Mouse (Mus musculus): ENCODE data around the gene Lamp2. TPM values are rescaled to one million over a fixed set of nuclear protein-coding genes. Genes with fewer than 3 reads are reported as not detected.
A peak's percentile ranks its signal among the peaks of the same experiment; 100 is the strongest.

The Lamp2 gene
- polyA plus RNA-seq, 1 experiment: 727 TPM

GRCm38 (mm10) chrX:38438147-38438791, 18.0 kb downstream of the Lamp2 start:
- Histone ChIP-seq H3K4me3 (ENCODE audit: insufficient read depth, low read length) (no peak overlapping the region), H3K4me1 (ENCODE audit: control insufficient read depth, insufficient read depth, low read length) (peaks cover 23% of the 10 kb centered on the region), H3K27ac (ENCODE audit: insufficient read depth, low read depth, low read length) (no peak overlapping the region)
- TF ChIP-seq CTCF (IDR thresholded peaks at IDR 0.05; ENCODE audit: low read depth, low read length) (peak; percentile 35), POLR2A (IDR thresholded peaks at IDR 0.05; ENCODE audit: borderline replicate concordance, low read depth, low read length) (no peak)

- TF ChIP-seq POLR2A (IDR thresholded peaks at IDR 0.05; ENCODE audit: borderline replicate concordance, low read depth, low read length): no peak
- no peak for TF ChIP-seq CTCF (IDR thresholded peaks at IDR 0.05; ENCODE audit: low read depth, low read length)
Measured at GRCm38 (mm10) chrX:38429455-38429854, 26.8 kb downstream of the Lamp2 start.

GRCm38 (mm10) chrX:38428818-38429440, 27.3 kb downstream of the Lamp2 start:
- H3K4me1 ChIP-seq (ENCODE audit: control insufficient read depth, insufficient read depth, low read length): peaks cover 7% of the 10 kb centered on the region
- H3K27ac ChIP-seq (ENCODE audit: insufficient read depth, low read depth, low read length): no peak overlapping the region

More at GRCm38 (mm10) chrX:38429455-38429854, 26.8 kb downstream of the Lamp2 start:
- Histone ChIP-seq H3K27ac (ENCODE audit: insufficient read depth, low read depth, low read length) (no peak overlapping the region), H3K4me1 (ENCODE audit: control insufficient read depth, insufficient read depth, low read length) (peaks cover 7% of the 10 kb centered on the region), H3K4me3 (ENCODE audit: insufficient read depth, low read length) (no peak overlapping the region)

GRCm38 (mm10) chrX:38426043-38426442, 30.2 kb downstream of the Lamp2 start:
- Histone ChIP-seq H3K27ac (ENCODE audit: insufficient read depth, low read depth, low read length) (no peak overlapping the region), H3K4me1 (ENCODE audit: control insufficient read depth, insufficient read depth, low read length) (peaks cover 4% of the 10 kb centered on the region), H3K4me3 (ENCODE audit: insufficient read depth, low read length) (no peak overlapping the region)
- no peak for TF ChIP-seq CTCF (IDR thresholded peaks at IDR 0.05; ENCODE audit: low read depth, low read length)
- no peak for TF ChIP-seq POLR2A (IDR thresholded peaks at IDR 0.05; ENCODE audit: borderline replicate concordance, low read depth, low read length)

More at GRCm38 (mm10) chrX:38428818-38429440, 27.3 kb downstream of the Lamp2 start:
- TF ChIP-seq POLR2A (IDR thresholded peaks at IDR 0.05; ENCODE audit: borderline replicate concordance, low read depth, low read length) (no peak), CTCF (IDR thresholded peaks at IDR 0.05; ENCODE audit: low read depth, low read length) (no peak)
- H3K4me3 ChIP-seq (ENCODE audit: insufficient read depth, low read length): no peak overlapping the region

- TF ChIP-seq POLR2A (IDR thresholded peaks at IDR 0.05; ENCODE audit: borderline replicate concordance, low read depth, low read length) (no peak), CTCF (IDR thresholded peaks at IDR 0.05; ENCODE audit: low read depth, low read length) (no peak)
Measured at GRCm38 (mm10) chrX:38423096-38423495, 33.2 kb downstream of the Lamp2 start.

GRCm38 (mm10) chrX:38422396-38422795, 33.9 kb downstream of the Lamp2 start:
- no peak overlapping the region for H3K4me3 ChIP-seq (ENCODE audit: insufficient read depth, low read length)
- no peak overlapping the region for H3K27ac ChIP-seq (ENCODE audit: insufficient read depth, low read depth, low read length)
- TF ChIP-seq CTCF (IDR thresholded peaks at IDR 0.05; ENCODE audit: low read depth, low read length): no peak
- no peak for TF ChIP-seq POLR2A (IDR thresholded peaks at IDR 0.05; ENCODE audit: borderline replicate concordance, low read depth, low read length)
- H3K4me1 ChIP-seq (ENCODE audit: control insufficient read depth, insufficient read depth, low read length): no peaks in the 10 kb centered on the region

More at GRCm38 (mm10) chrX:38423096-38423495, 33.2 kb downstream of the Lamp2 start:
- H3K4me3 ChIP-seq (ENCODE audit: insufficient read depth, low read length): no peak overlapping the region
- no peak overlapping the region for H3K27ac ChIP-seq (ENCODE audit: insufficient read depth, low read depth, low read length)
- H3K4me1 ChIP-seq (ENCODE audit: control insufficient read depth, insufficient read depth, low read length): no peaks in the 10 kb centered on the region

GRCm38 (mm10) chrX:38403879-38404278, 52.4 kb downstream of the Lamp2 start:
- Histone ChIP-seq H3K4me3 (ENCODE audit: insufficient read depth, low read length) (no peak overlapping the region), H3K27ac (ENCODE audit: insufficient read depth, low read depth, low read length) (no peak overlapping the region), H3K4me1 (ENCODE audit: control insufficient read depth, insufficient read depth, low read length) (peaks cover 16% of the 10 kb centered on the region)
- TF ChIP-seq CTCF (IDR thresholded peaks at IDR 0.05; ENCODE audit: low read depth, low read length) (no peak), POLR2A (IDR thresholded peaks at IDR 0.05; ENCODE audit: borderline replicate concordance, low read depth, low read length) (no peak)

GRCm38 (mm10) chrX:38402981-38403380, 53.3 kb downstream of the Lamp2 start:
- no peak overlapping the region for H3K27ac ChIP-seq (ENCODE audit: insufficient read depth, low read depth, low read length)
- H3K4me1 ChIP-seq (ENCODE audit: control insufficient read depth, insufficient read depth, low read length): peaks cover 16% of the 10 kb centered on the region
- TF ChIP-seq POLR2A (IDR thresholded peaks at IDR 0.05; ENCODE audit: borderline replicate concordance, low read depth, low read length) (no peak), CTCF (IDR thresholded peaks at IDR 0.05; ENCODE audit: low read depth, low read length) (no peak)
- H3K4me3 ChIP-seq (ENCODE audit: insufficient read depth, low read length): no peak overlapping the region

- H3K27ac ChIP-seq (ENCODE audit: insufficient read depth, low read depth, low read length): peak overlapping the region; percentile 40; the same call in 1 of the 2 replicates
- peaks cover 16% of the 10 kb centered on the region for H3K4me1 ChIP-seq (ENCODE audit: control insufficient read depth, insufficient read depth, low read length)
- no peak for TF ChIP-seq CTCF (IDR thresholded peaks at IDR 0.05; ENCODE audit: low read depth, low read length)
- TF ChIP-seq POLR2A (IDR thresholded peaks at IDR 0.05; ENCODE audit: borderline replicate concordance, low read depth, low read length): no peak
- no peak overlapping the region for H3K4me3 ChIP-seq (ENCODE audit: insufficient read depth, low read length)
Measured at GRCm38 (mm10) chrX:38402004-38402403, 54.2 kb downstream of the Lamp2 start.

GRCm38 (mm10) chrX:38400616-38401015, 55.6 kb downstream of the Lamp2 start:
- H3K27ac ChIP-seq (ENCODE audit: insufficient read depth, low read depth, low read length): no peak overlapping the region
- TF ChIP-seq CTCF (IDR thresholded peaks at IDR 0.05; ENCODE audit: low read depth, low read length) (no peak), POLR2A (IDR thresholded peaks at IDR 0.05; ENCODE audit: borderline replicate concordance, low read depth, low read length) (no peak)

More at GRCm38 (mm10) chrX:38400616-38401015, 55.6 kb downstream of the Lamp2 start:
- H3K4me1 ChIP-seq (ENCODE audit: control insufficient read depth, insufficient read depth, low read length): peaks cover 16% of the 10 kb centered on the region
- H3K4me3 ChIP-seq (ENCODE audit: insufficient read depth, low read length): no peak overlapping the region

All from bone marrow macrophage, adult 2 months (primary cell).